Mouse (Mus musculus): ENCODE data around the gene Gucy1b2.

The Gucy1b2 gene

DNA sequence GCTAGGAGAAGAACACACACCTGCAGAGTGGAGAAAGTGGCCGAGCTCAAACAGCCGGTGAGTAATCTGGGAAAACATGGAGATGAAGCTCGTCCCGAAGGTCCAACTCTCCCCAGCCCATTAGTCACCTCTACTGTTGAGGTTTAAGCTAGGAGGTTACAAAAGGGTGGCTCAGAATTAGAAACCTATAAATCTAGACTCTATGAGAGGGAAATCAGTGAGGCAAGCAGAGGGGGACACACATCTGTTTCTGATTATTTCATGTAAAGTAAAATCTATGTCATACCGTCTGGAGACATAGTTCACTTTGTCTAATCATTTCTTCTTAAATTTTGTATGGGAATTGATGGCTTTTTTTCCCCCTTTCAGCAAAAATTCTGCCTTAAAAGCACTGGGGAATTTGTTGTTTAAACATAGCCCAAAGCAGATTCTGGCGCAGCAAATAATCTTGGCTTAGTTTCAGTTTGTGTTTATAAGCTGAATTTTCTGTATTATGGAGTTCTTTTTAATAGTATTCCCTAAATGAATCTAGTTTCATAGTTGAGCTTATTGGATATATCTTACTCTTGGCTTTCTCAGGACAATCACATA lies 12.2 kb downstream of the Gucy1b2 start:
- no peak for DNase-seq (ENCODE audit: low spot score)

DNA sequence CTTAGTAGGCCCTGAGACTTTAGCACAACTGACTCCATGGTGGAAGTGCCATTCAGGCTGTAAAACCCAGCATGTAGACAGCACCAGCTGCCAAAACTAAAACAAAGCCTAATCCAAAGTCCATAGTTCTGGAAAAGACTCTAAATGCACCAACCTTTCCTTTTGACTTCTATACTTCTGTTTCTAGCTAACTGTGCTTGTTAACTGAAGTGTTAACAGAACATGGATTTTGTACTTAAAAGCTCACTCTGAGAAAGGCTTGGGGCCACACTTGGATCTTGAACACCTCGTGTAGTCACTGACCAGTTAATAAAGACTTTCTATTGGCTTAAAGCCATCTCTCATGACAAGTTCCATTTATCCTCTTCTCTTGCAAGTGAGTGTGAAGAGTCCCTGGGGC lies 13.1 kb downstream of the Gucy1b2 start:
- no peak for DNase-seq (ENCODE audit: low spot score)

- DNase-seq (ENCODE audit: low spot score), result no peak
These were observed 16.1 kb downstream of the Gucy1b2 start for GRCm38 (mm10) chr14:62440036-62440435.

DNA sequence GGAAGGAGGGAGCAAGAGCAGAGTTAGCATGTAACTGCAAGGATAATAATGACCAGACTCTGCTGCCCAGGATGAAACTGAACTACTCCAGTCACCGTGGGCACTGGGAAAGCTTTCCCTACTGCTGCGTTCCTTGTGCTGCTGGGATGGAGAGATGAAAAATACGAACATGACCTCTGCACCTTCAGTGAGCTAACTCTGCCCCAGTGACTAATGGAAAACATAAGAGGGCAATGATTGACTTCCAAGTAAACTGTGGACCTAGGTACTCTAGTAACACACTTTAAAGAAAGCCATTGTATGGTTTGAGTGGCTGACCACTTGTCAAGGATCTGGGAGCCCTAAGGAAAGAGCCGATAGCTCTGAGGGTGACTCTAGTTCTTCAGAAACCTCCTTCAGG lies 17.9 kb downstream of the Gucy1b2 start:
- DNase-seq (ENCODE audit: low spot score), result no peak

DNA sequence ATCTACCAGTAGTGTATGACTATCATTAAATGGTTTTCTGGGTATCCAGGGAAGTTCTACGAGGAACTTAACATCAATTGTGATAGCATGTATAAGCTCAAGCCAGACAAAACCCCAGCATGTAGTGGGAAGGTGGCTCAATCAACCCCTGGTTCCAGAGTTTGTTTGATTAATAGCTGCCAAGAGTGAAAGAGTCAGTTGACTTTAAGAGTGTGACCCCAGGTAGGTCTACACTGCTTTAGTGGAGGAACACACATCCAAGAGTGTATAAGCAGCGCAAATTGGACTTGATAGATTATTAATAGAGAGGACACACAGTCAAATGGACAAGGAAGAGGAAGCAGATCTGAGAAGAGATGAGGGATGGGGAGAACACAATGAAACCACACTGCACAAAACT lies 18.3 kb downstream of the Gucy1b2 start:
- no peak for DNase-seq (ENCODE audit: low spot score)

GRCm38 (mm10) chr14:62425277-62425691 lies 30.8 kb downstream of the Gucy1b2 start:
- DNase-seq (ENCODE audit: low spot score), result no peak

GRCm38 (mm10) chr14:62422265-62422664 lies 33.8 kb downstream of the Gucy1b2 start:
- DNase-seq (ENCODE audit: low spot score), result no peak

DNA sequence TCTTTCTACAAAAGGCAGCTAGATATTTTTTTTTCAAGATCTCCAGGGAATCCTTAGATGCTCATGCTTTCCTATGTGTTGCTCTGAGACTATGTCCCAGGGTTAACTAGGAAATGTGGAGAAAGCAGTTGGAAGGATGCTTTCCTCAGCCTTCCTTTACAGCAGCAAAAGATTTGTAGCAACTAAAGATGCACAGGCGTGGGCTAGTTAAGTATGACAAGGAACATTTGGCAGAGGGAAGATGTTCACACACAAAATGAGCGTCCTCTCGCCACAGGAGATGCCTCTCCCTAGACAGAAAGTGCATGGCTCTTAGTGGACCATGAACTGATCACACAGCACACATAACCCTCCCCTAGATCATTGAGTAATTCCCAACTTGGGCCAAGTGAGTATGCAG lies 38.6 kb downstream of the Gucy1b2 start:
- DNase-seq (ENCODE audit: low spot score), result no peak

- no peak for DNase-seq (ENCODE audit: low spot score)
These were observed 39.4 kb downstream of the Gucy1b2 start for GRCm38 (mm10) chr14:62416742-62417134.

- DNase-seq (ENCODE audit: low spot score), result no peak
These were observed 39.9 kb downstream of the Gucy1b2 start for GRCm38 (mm10) chr14:62416007-62416741.

- DNase-seq (ENCODE audit: low spot score), result no peak
These were observed 60.7 kb downstream of the Gucy1b2 start for GRCm38 (mm10) chr14:62395346-62395745.

DNA sequence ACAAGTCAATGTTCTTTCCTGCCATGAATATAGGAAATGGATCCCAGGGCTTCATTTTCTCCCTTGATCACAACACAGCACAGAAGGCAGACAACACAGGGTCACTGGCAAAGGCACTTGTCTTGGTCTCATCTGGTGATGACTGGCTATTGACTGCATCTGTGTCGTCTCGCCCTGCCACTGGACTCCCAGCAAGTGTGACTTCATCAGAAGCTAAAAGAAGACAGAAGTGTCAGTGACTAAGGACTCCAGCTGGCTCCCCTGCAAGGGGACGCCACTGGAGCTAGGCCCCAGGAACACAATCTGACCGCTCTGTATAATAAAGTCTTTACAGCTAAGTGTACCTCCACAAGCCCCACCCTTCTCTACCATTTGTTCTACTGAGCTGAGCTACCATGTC lies 63.3 kb downstream of the Gucy1b2 start:
- no peak for DNase-seq (ENCODE audit: low spot score)

DNA sequence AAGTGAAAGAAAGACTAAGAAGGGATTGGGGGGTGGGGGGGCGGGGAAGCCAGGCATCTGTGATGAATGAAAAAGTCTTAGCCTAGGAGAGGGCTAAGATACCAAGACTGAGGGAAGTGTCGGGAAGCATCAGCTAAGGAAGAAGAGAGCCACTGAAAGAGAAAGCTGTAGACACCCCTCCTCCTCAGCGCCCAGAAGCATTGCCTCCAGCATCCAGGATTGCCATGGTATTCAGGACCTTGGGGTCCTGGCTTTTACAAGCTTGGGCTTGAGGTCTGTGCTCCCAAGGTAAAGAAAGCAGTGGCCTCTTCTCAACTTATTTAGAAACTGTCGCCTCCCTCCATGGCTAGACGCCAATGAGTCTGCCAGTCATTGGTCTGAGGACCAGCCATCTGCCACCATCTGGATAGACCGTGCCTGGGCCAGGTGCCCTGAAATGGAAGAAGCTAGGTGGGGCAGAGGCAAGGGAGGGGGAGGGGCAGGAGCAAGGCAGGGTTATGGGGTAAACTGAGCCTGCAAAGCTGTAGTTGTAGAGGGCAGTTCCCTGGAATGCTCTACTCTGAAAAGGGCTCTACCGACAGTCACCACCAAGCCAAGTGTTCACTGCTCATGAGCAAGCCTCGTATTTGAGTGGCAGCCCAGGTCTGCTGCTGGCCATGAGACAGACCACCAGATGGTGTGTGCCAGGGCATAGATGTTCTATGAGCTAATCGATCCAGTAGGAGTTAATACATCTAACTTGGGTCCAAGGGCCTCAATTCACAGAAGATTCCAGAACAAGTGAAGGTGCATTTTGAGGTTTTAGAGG lies 66.2 kb downstream of the Gucy1b2 start:
- no peak for DNase-seq (ENCODE audit: low spot score)

- DNase-seq (ENCODE audit: low spot score), result no peak
These were observed 66.9 kb downstream of the Gucy1b2 start for GRCm38 (mm10) chr14:62389064-62389728.

GRCm38 (mm10) chr14:62383786-62384299 lies 72.2 kb downstream of the Gucy1b2 start:
- no peak for DNase-seq (ENCODE audit: low spot score)

DNA sequence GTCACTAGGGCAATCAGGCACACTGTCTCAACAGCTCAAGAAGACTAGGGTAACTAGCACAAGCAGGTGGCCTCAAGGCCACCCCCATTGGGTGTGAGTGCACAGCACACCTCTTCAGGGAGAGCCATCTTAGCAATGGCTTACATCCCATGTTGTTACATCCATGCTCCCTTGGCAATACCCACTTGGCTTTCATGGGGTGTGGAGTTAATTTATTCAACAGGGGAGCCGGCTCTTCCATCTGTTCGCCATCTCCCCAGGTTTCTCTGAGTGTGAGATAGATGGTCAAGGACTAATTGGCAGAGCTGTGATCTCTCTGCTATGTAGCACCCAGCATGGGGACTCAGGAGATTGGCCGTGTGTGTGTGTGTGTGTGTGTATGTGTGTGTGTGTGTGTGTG lies 73.0 kb downstream of the Gucy1b2 start:
- no peak for DNase-seq (ENCODE audit: low spot score)

- no peak for DNase-seq (ENCODE audit: low spot score)
These were observed 75.5 kb downstream of the Gucy1b2 start for GRCm38 (mm10) chr14:62380606-62381005.

DNA sequence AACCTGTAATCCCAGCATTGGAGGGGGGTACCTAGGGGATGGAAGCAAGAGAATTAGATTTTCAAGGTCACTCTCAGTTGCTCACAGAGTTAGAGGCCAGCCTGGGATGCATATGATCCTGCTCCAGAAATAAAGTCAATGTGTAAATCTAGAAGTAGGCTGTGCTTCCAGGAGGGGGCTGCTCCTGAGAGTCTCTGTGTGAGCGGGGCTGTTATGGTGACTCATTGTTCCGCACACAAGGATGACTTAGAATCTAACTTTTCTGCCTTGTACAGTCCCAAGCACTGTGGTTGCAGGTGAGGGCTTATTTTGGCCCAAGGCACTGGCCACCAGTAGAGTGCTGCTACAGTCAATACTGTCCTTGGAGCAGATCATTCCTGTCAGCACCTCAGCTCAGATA lies 76.7 kb downstream of the Gucy1b2 start:
- DNase-seq (ENCODE audit: low spot score), result no peak

GRCm38 (mm10) chr14:62376115-62376514 lies 80.0 kb downstream of the Gucy1b2 start:
- DNase-seq (ENCODE audit: low spot score), result no peak

DNA sequence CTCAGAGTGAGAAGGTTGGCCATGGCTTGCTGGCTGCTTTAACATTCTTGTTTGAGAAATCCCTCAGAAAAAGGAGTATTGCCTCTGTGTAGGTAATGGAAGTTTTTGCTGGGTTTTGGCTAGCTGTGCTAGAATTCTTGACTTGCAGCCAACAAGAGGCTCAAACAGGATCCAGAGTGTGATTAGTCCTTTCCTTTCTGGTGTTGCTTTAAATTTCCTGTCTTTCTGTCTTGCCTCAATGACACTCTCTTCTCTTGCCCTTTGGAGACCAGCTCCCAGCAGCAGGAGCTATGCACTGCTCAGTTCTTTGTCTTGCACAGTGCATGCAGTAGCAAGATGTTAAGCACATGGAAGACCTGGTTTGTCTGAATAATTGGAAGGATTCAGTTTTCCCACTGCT lies 80.4 kb downstream of the Gucy1b2 start:
- no peak for DNase-seq (ENCODE audit: low spot score)

DNA sequence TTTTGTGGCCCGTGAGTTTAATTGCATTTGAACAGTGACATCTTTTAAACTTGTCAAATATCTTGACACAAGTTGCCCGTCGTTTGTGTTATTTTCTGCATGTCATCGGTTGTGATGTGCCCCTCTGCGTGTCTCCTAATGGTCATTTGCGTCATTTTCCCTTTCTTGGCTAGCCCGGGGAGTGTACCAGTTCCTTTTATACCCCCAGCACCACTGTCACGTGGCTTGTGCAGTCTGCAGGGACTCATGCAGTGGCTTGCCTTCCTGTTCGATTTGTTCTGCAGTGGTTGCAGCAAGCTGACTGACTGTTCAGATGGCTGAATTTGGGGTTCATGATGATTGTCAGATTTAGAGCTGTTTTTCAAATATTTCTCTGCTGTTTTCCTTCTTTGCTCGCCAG lies 82.1 kb downstream of the Gucy1b2 start:
- DNase-seq (ENCODE audit: low spot score), result no peak

GRCm38 (mm10) chr14:62370819-62371218 lies 85.3 kb downstream of the Gucy1b2 start:
- DNase-seq (ENCODE audit: low spot score), result peak; percentile 26

Data from ovary, postnatal 14 days (tissue).